Mouse (Mus musculus): ENCODE measurements around the gene Shmt2.

Gene Shmt2

GRCm38 (mm10) chr10:127477301-127477700, 44.9 kb downstream of the Shmt2 start:
- DNase-seq (ENCODE audit: low read depth, low spot score), result no peak

DNA sequence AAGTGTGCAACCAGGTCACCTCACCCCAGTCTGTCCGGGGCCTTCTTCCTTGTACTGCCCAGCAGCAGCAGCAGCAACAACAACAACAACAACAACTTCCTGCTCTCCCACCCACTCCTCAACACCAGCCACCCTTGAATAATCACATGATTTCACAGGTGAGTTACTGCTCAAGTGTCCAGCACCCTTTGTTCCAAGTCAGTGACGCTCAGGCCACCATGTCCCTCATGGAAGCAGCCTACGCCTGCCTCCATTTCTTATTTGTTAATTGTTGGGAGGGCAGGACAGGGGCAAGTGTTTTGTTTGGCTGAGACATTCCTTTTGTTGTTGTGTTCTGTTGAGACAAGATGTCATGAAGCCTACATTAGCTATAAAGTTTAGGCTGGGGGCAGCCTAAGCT, 45.7 kb downstream of the Shmt2 start:
- no peak for DNase-seq (ENCODE audit: low read depth, low spot score)

- DNase-seq (ENCODE audit: low read depth, low spot score), result no peak
These were observed 47.1 kb downstream of the Shmt2 start for GRCm38 (mm10) chr10:127475175-127475574.

DNA sequence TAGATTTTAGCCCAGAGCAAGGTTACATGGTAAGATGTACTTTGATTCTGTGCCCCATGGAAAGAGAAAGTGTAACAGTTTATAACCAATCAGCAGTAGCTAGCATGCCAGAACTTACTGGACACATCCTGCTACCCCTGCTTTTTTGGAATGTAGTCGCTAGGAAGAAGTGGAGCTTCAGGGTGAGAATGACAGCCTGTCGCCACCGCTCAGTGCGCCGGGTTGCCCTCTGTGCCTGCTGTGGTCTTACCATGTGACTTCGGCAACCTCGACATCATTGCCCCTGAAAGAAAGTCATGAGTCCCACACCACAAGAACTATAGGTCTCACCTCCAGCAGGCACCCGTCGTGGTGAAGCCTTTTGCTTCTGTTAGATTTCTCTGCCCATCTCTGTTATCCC, 49.5 kb downstream of the Shmt2 start:
- DNase-seq (ENCODE audit: low read depth, low spot score), result no peak

- peak; percentile 45 for DNase-seq (ENCODE audit: low read depth, low spot score)
These were observed 50.8 kb downstream of the Shmt2 start for GRCm38 (mm10) chr10:127471281-127471988.
